Mouse (Mus musculus): ENCODE measurements around the gene Def6.

- TF ChIP-seq CTCF (IDR thresholded peaks at IDR 0.05 in 2 of 3, conservative IDR thresholded peaks at IDR 0.05 in 1 of 3; ENCODE audit: control insufficient read depth in 1 of 3, insufficient read depth in 1 of 3, low read depth in 2 of 3, low read length in 3 of 3, poor library complexity in 1 of 3, severe bottlenecking in 1 of 3), result no peak
- TF ChIP-seq GABPA (IDR thresholded peaks at IDR 0.05; ENCODE audit: low read depth, low read length), result no peak
- no peak for TF ChIP-seq NELFE (IDR thresholded peaks at IDR 0.05; ENCODE audit: low read depth, low read length)
- TF ChIP-seq POLR2A (IDR thresholded peaks at IDR 0.05; ENCODE audit: control insufficient read depth in 1 of 2, insufficient read depth in 1 of 2, low read depth in 1 of 2, low read length in 2 of 2, poor library complexity in 1 of 2), result no peak
Observed at GRCm38 (mm10) chr17:28247613-28248012, 40.0 kb downstream of the Def6 start.
